Mouse (Mus musculus) brain, embryonic 14.5 days (tissue): ENCODE data around the gene Olfr385. TPM values are rescaled to one million over a fixed set of nuclear protein-coding genes. Genes with fewer than 3 reads are reported as not detected.
"Not testable (repeated sequence)": the region's sequence is repeated elsewhere in the genome, so short reads cannot be mapped to it uniquely, and the experiment has no call there.

Source experiments
- DNase-seq: peaks from one replicate; pipeline ENCODE4 v3.0.0-alpha.2; 2011; ENCODE audit warnings: low read depth
- CTCF ChIP-seq: fragments of 200-500 bp; IDR thresholded peaks from 2 replicates; pipeline ENCODE4 v1.5.1; 2012; ENCODE audit warnings: inconsistent platforms, mild to moderate bottlenecking, moderate library complexity, borderline replicate concordance; ENCODE audit not compliant: insufficient read depth, insufficient read length; ENCODE audit errors: extremely low read depth
- POLR2A ChIP-seq: fragments of 200-500 bp; IDR thresholded peaks from 2 replicates; pipeline ENCODE4 v1.6.1; 2012; ENCODE audit warnings: mild to moderate bottlenecking, inconsistent platforms, borderline replicate concordance; ENCODE audit not compliant: poor library complexity, insufficient read depth, insufficient read length, severe bottlenecking; ENCODE audit errors: extremely low read depth
- polyA plus RNA-seq: library from polyadenylated mRNA; depleted of rRNA; stranded (reverse); fragments of >200 nt; gene quantifications from 2 replicates; pipeline ENCODE4 v1.2.3, GENCODE M21; 2012; rRNA removed

Gene Olfr385
- polyA plus RNA-seq: not detected in 2 replicates

GRCm38 (mm10) chr11:73592908-73593307 is at the start of gene Olfr385:
Gene Olfr385 (minus strand): TSS chr11:73593008.
- TF ChIP-seq CTCF (no peak), POLR2A (no peak)
- DNase-seq: no peak

DNA sequence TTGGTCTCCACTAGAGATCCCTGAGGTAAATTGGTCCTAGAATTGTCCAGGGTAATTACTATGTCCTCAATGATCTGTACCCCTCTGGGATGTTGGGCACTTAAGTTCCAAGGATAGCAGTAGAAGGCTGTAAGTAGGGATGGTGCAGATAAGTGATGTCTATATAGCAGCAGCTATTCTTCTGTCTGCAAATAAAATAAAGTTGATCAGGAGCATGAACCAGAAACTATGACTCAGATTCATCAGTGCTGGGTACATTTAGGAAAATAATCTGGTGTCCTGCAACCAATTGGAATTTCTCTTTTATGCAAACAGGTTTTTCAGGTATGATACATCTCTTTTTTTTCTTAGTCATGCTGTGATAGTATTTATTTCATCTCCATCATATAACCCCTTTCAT is 5.5 kb upstream of the Olfr385 start, which contains the start of gene Olfr384:
TSS of gene Olfr384 (plus strand) at position 301 of the 400 bp plus-strand sequence.
- no peak for DNase-seq
- TF ChIP-seq CTCF: no peak
- TF ChIP-seq POLR2A: no peak

DNA sequence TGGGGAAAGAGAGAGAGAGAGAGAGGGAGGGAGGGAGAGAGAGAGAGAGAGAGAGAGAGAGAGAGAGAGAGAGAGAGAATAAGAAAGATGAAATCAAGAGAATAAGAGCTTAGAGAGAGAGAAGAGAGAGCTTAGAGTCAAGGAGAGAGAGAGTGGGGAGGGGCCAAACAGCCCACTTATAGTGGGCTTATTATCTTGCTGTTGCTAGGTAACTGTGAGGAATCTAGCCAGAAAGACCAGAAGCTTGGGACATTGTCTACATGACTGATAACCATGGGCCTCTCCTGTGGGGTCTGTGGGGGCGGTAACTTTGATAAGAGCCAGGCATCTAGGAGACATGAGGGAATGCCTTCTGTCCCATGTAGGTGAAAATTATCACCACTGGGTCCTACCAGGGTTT is 9.6 kb downstream of the Olfr385 start:
- DNase-seq: not testable (repeated sequence)

GRCm38 (mm10) chr11:73579871-73580270 is 12.9 kb downstream of the Olfr385 start:
- DNase-seq: no peak
- no peak for TF ChIP-seq POLR2A
- TF ChIP-seq CTCF: no peak

Other genes with a start within 250 kb of the Olfr385 start
- gene Olfr20, start 242.2 kb downstream of the Olfr385 start, polyA plus RNA-seq: not detected in 2 replicates
- gene Olfr376, start 221.8 kb downstream of the Olfr385 start, polyA plus RNA-seq: not detected in 2 replicates
- not detected in 2 replicates for gene Olfr1, start 193.4 kb downstream of the Olfr385 start, polyA plus RNA-seq
- gene Olfr378, start 164.5 kb downstream of the Olfr385 start, polyA plus RNA-seq: not detected in 2 replicates
- not detected in 2 replicates for gene Olfr380, start 135.5 kb downstream of the Olfr385 start, polyA plus RNA-seq
- not detected in 2 replicates for gene Olfr381, start 101.4 kb downstream of the Olfr385 start, polyA plus RNA-seq
- gene Olfr382, start 75.8 kb downstream of the Olfr385 start, polyA plus RNA-seq: not detected in 2 replicates
- not detected in 2 replicates for gene Olfr384, start 5.6 kb upstream of the Olfr385 start, polyA plus RNA-seq
- not detected in 2 replicates for gene Zfp735, start 95.8 kb upstream of the Olfr385 start, polyA plus RNA-seq
- not detected in 2 replicates for gene Olfr389, start 187.7 kb upstream of the Olfr385 start, polyA plus RNA-seq
- not detected in 2 replicates for gene Olfr390, start 190.0 kb upstream of the Olfr385 start, polyA plus RNA-seq
- gene Olfr391-ps, start 210.0 kb upstream of the Olfr385 start, polyA plus RNA-seq: not detected in 2 replicates
- gene Olfr392, start 224.0 kb upstream of the Olfr385 start, polyA plus RNA-seq: not detected in 2 replicates